Mouse (Mus musculus) brain, embryonic 14.5 days (tissue): ENCODE measurements around the gene Cop1.

Experiments used
- CTCF ChIP-seq: fragments of 200-500 bp; IDR thresholded peaks from 2 replicates; pipeline ENCODE4 v1.5.1; 2012; ENCODE audit warnings: inconsistent platforms, mild to moderate bottlenecking, moderate library complexity, borderline replicate concordance; ENCODE audit not compliant: insufficient read depth, insufficient read length; ENCODE audit errors: extremely low read depth
- POLR2A ChIP-seq: fragments of 200-500 bp; IDR thresholded peaks from 2 replicates; pipeline ENCODE4 v1.6.1; 2012; ENCODE audit warnings: mild to moderate bottlenecking, inconsistent platforms, borderline replicate concordance; ENCODE audit not compliant: poor library complexity, insufficient read depth, insufficient read length, severe bottlenecking; ENCODE audit errors: extremely low read depth

DNA sequence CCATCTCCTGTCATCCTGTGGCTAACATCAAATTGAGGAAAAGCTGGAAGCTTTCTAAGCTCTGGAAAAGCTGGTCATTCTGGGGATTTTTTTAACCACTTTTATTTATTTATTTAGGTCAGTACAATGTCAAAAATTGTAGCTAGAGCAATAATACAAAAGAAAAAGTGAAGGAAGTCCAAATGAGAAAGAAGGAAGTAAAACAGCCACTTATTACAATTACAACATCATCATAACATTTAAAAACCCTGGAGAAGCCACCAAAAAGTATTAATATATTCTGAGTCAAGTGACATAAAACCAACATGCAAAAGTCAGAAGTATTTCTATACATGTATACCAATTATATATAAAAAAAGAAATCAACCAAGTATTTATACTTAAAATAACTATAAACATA, 30.9 kb upstream of the Cop1 start:
- TF ChIP-seq POLR2A, result no peak
- TF ChIP-seq CTCF, result no peak
